Comparison of ENCODE assay signal across 16 mouse cellular contexts in genomic region chr2:18111411-18111810, GRCm38 (mm10). TPM values are rescaled to one million over a fixed set of nuclear protein-coding genes. Genes with fewer than 3 reads are reported as not detected.
DNase-seq lines count a peak whose midpoint lies in the region; ATAC-seq lines count a peak whose summit lies in the region.
"Had no signal": no experiment of that assay in that cellular context is flagged by ENCODE, and none has a peak within 500 bp of the region (broad histone marks: within the 10 kb centered on the region; RNA-seq: fewer than 3 reads in every experiment).

No protein-coding gene starts in this region.

- no peak overlapping the region for H3K9ac ChIP-seq in kidney, embryonic 15.5 days
- H3K9ac ChIP-seq: heart, embryonic 13.5 days; hindbrain, embryonic 12.5 days; liver, embryonic 14.5 days had no signal

- peaks cover 55% of the 10 kb centered on the region for H3K36me3 ChIP-seq in kidney, embryonic 15.5 days

- H3K27me3 ChIP-seq in kidney, embryonic 15.5 days, result no peaks in the 10 kb centered on the region
- H3K27me3 ChIP-seq: heart, embryonic 13.5 days; hindbrain, embryonic 12.5 days had no signal

- no peak overlapping the region for H3K4me2 ChIP-seq in kidney, embryonic 15.5 days
- H3K4me2 ChIP-seq: heart, embryonic 13.5 days; hindbrain, embryonic 12.5 days had no signal

- DNase-seq in adrenal gland, adult 2 months, result peak; percentile 18
- DNase-seq in adrenal gland, postnatal 25 days, result no peak
- peak; percentile 35 for DNase-seq in kidney, adult 11 months
- DNase-seq in ZHBTc4 (ENCODE audit: low read depth, low spot score), result peak; percentile 64
- peak; percentile 60 for DNase-seq in hindlimb bud, embryonic 11.5 days (ENCODE audit: extremely low spot score, low read depth, low spot score)
- DNase-seq in ovary, postnatal 10 days (ENCODE audit: low spot score), result no peak
- DNase-seq in lung, postnatal 10 days, result no peak
- DNase-seq: cerebellum, postnatal 25 days; lung, postnatal 4 days; thymus, adult 2 months had no signal

- ATAC-seq in kidney, embryonic 15.5 days (replicated peaks; ENCODE audit: low FRiP score), result no peak
- ATAC-seq: activated CD4-positive, CD25-positive, alpha-beta regulatory T cell, adult 4 months; midbrain, embryonic 16.5 days had no signal

- H3K4me3 ChIP-seq in kidney, embryonic 15.5 days (replicated peaks), result no peak overlapping the region
- H3K4me3 ChIP-seq: heart, embryonic 13.5 days; hindbrain, embryonic 12.5 days had no signal

- H3K27ac ChIP-seq in kidney, embryonic 15.5 days, result no peak overlapping the region
- H3K27ac ChIP-seq: heart, embryonic 13.5 days; hindbrain, embryonic 12.5 days; liver, embryonic 14.5 days had no signal

- H3K9me3 ChIP-seq in kidney, embryonic 15.5 days (replicated peaks), result no peaks in the 10 kb centered on the region
- H3K9me3 ChIP-seq: heart, embryonic 13.5 days; hindbrain, embryonic 12.5 days had no signal

- no peaks in the 10 kb centered on the region for H3K4me1 ChIP-seq in kidney, embryonic 15.5 days
- H3K4me1 ChIP-seq: hindbrain, embryonic 12.5 days had no signal

RNA-seq across cellular contexts. Expression of gene Mllt10, which starts 56.4 kb away (rescaled TPM):
- 10 to 100 TPM; 42.8 to 44.6 TPM for total RNA-seq in adrenal gland, adult 2 months (2021)
- 22.6 and 23.2 TPM in 2 replicates for polyA plus RNA-seq in adrenal gland, adult 2 months (2012; rRNA removed)
- 59.0 and 68.1 TPM in 2 replicates for total RNA-seq in adrenal gland, postnatal 25 days (2021)
- 72.9 and 73.1 TPM in 2 replicates for polyA plus RNA-seq in kidney, embryonic 15.5 days (2015; fragmentation: Nextera tagmentation; extraction: Ambion mirVana)

Comparison
In these comparisons a context has a peak if more than half of its experiments do, and no peak if none do; other contexts are left out.
1. DNase-seq: peak in adrenal gland, adult 2 months (single experiment), kidney, adult 11 months (single experiment), ZHBTc4 (single experiment) and hindlimb bud, embryonic 11.5 days (single experiment); none in adrenal gland, postnatal 25 days (single experiment), ovary, postnatal 10 days (single experiment) and lung, postnatal 10 days (single experiment).